Mouse (Mus musculus): ENCODE results near the gene Mapt. TPM values are rescaled to one million over a fixed set of nuclear protein-coding genes. Genes with fewer than 3 reads are reported as not detected.
A peak's percentile ranks its signal among the peaks of the same experiment; 100 is the strongest.
"Not testable (repeated sequence)": the region's sequence is repeated elsewhere in the genome, so short reads cannot be mapped to it uniquely, and the experiment has no call there.

Gene Mapt
- total RNA-seq, 2 experiments from 2014 or later: 312 to 318 TPM

DNA sequence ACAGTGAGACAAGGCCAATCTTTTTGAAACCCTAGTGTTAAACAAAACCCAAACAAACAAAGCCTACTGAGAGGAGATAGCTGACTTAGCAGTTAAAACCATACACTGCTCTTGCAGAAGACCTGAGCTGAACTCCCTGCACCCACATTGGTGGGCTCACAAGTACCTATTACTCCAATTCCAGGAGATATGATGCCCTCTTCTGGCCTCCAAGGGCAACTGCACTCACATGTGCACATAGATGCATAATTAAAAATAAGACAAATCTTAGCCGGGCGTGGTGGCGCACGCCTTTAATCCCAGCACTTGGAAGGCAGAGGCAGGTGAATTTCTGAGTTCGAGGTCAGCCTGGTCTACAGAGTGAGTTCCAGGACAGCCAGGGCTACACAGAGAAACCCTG is 17.1 kb upstream of the Mapt start:
- not testable (repeated sequence) for DNase-seq (ENCODE audit: low spot score in 2 of 2); H3K27ac ChIP-seq; H3K4me3 ChIP-seq
- TF ChIP-seq CTCF (conservative IDR thresholded peaks at IDR 0.05): peak; percentile 46

DNA sequence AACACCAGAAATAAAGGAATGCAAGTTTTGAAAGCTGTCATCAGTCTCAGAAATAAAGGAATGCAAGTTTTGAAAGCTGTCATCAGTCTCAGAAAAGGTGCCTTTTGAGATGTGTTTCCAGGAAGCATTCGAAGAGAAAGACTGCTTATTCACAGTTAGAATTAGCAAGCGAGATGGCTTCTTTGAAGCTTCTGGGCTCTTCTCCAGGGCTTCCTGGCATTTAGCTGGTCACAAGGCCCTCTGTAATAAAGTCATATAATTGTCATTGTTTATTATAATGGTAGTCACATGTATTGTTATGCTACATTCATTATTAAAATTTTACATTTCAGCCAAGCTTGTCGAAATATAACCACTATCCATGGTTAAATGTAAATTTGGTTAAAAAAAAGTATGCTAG is 13.1 kb upstream of the Mapt start:
- no peak for TF ChIP-seq CTCF (conservative IDR thresholded peaks at IDR 0.05)
- Histone ChIP-seq H3K4me3 (no peak overlapping the region), H3K27ac (peak overlapping the region; percentile 68; the same call in 1 of the 2 replicates)
- DNase-seq (ENCODE audit: low spot score in 2 of 2): no peak

DNA sequence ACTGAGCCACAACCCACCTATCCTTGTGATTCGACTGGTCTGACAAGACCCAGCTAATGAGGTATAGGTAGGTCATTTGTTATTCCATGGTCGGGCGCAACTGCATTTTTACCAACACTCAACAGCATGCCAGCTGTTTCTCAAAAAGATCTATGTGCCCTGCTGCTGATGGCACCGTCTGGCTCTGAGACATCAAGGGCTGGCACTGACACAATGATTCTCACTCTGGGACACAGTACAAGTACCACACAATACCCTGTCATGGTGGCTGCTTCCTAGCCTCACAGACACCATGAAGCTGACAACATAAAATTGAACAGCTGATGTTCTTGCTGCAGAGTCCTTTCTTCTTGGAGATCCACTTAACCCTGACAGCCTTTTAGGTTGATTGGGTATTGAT is 10.9 kb upstream of the Mapt start:
- H3K27ac ChIP-seq: peak overlapping the region; percentile 44; the same call in 1 of the 2 replicates
- no peak for TF ChIP-seq CTCF (conservative IDR thresholded peaks at IDR 0.05)
- no peak overlapping the region for H3K4me3 ChIP-seq
- no peak for DNase-seq (ENCODE audit: low spot score in 2 of 2)

DNA sequence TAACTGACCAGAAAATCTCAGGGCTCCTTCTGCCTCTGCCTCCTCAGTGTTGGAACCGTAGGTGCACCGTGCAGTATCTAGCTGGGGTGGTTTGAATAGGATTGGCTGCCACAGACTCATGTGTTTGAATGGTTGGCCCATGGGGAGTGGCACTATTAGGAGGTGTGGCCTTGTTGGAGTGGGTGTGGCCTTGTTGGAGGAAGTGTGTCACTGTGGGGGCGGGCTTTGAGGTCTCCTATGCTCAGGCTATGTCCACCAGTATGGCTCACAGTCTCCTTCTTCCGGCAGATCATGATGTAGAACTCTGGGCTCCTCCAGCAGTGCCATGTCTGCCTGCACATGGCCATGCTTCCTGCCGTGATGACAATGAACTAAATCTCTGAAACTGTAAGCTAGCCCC is 9.4 kb upstream of the Mapt start:
- TF ChIP-seq CTCF (conservative IDR thresholded peaks at IDR 0.05): no peak
- Histone ChIP-seq H3K27ac (no peak overlapping the region), H3K4me3 (no peak overlapping the region)
- no peak for DNase-seq (ENCODE audit: low spot score in 2 of 2)

DNA sequence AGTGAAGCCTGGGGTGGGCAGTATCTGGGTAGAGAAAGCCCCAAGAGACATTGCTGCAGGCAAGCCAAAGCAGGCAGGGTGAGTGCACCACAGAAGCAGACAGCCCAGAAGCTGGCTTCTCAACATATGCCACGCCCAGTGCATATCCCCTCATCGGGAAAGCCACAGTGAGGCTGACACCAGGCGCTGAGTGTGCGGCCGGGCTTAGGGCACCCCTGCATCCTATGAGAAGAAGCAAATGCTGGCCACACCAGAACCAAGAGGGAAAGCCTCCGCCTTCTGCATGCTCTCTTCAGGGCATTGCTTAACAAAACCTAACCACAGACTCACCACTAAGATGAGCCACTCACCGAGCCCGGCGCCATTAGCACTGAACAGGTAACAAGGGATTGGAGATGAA is 7.9 kb upstream of the Mapt start:
- H3K4me3 ChIP-seq: no peak overlapping the region
- H3K27ac ChIP-seq: no peak overlapping the region
- TF ChIP-seq CTCF (conservative IDR thresholded peaks at IDR 0.05): no peak
- DNase-seq (ENCODE audit: low spot score in 2 of 2): no peak

DNA sequence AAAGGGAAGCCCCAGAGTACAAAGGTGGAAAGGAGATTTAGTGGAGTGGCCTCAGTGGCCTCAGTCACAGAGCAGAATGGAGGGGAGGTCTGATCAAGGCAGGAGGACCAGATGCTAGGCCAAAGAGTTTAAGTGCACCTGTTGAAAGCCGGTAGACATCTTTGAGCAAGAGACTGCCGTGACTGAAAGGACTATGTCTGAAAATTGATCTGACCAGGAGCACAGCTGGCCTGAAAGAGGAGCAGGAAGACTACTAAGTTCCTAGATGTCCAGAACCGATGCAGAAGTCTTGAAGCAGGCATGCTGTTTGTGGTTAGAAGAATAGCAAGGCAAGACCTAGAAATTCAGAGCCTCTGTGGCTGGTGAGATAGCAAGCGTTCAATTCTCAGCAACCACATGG is 1.8 kb upstream of the Mapt start:
- DNase-seq (ENCODE audit: low spot score in 2 of 2): no peak
- TF ChIP-seq CTCF (conservative IDR thresholded peaks at IDR 0.05): peak; percentile 51
- Histone ChIP-seq H3K27ac (no peak overlapping the region), H3K4me3 (no peak overlapping the region)

DNA sequence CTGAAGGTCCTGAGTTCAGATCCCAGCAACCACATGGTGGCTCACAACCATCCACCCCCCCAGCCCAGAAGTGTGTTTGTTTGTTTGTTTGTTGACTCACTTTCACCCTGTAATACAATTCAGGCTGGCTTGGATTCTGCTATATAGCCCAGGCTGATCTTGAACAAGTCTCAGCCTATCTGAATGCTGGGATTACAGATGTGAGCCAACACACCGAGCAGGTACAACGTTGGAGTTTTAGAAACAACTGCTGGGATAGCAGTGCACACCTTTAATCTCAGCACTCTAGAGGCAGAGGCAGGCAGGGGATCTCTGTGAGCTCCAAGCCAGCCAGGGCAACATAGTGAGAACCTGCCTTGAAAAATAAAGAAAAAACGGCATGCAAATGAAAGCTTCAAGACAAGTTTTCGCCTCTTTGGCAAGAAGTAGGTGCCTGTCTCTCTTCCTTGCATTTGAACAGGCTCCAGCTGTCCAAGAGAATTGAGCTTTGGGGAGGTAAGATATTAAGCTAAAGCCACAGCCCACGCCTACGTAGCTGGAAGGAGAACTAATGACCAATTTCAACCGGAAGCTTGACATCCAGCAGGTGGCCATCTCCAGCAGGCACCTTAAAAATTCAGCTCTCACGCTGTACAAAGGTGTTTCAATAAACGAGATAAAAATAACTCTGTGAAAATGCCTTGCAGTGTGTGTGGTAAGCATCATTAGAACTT is 968 bp upstream of the Mapt start:
- no peak for DNase-seq (ENCODE audit: low spot score in 2 of 2)
- peak; percentile 55 for TF ChIP-seq CTCF (conservative IDR thresholded peaks at IDR 0.05)
- peak overlapping the region; percentile 99 for H3K27ac ChIP-seq

DNA sequence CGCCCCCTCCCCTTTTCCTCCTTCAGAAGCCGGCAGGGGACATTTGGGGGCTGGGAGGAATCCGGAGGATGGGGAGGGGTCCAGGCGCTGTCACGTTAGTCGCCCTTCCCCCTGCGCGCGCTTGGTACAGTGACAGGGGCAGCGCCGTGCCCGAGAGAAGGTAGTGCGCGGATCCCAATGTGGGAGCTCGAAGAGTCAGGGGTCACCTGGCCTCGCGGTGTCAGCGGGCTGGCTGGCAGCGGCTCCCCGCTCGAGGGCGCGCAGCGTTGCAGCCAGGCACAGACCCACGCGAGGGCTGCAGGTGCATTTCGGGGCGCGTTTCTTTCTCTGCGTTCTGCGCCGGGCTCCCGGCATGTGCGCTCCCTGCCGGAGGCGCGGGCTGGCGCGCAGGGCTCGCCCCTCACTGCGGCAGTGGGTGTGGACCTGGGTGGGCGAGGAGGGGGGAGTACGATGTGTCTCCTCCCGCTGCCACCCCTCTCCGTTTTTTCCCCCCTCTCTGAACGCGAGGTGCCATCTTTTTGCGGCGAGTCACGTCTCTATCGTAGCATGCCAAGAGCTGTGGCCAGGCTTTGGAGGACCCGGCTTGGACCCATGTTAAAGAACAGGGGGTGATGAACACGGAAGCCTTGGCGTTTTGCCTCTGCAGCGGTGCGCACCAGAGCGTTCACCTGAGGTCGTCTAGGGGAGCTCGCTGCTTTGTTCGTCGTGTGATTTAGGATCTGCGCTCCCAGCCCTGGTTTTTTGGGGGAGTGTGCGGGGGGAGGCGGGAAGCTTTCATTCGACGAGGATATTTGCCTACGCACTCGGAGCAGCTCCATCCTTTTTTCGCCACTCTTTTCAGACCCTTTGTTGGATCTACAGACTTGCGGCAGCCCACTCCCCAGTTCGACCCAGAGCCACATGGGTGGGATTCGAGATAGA is 1.2 kb downstream of the Mapt start:
- peak; percentile 48 for TF ChIP-seq CTCF (conservative IDR thresholded peaks at IDR 0.05)
- peak overlapping the region; percentile 99 for H3K27ac ChIP-seq
- H3K4me3 ChIP-seq: peak overlapping the region; percentile 92
- peak; percentile 53 to 68 for DNase-seq (ENCODE audit: low spot score in 2 of 2)

More for the DNA sequence above, 968 bp upstream of the Mapt start:
- peak overlapping the region; percentile 92 for H3K4me3 ChIP-seq

DNA sequence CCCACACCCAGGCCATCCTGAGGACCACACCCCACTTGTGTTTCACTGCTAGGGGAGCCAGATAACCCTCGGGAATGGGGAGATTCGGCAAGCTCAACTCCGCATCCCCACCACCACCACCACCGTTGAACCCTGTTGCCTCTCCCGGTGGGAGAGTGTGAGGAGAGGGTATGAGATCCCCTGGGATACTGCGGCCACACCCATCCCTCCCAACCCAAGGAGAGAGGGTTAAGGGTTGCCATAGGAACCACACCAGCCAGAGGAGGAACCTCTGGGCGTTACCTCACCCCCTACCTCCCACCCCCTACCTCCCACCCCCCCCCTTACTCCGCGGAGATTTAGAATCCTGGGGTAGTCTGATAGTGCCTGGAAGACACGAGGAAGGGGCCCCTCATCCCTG is 1.9 kb downstream of the Mapt start:
- DNase-seq (ENCODE audit: low spot score in 2 of 2): no peak
- TF ChIP-seq CTCF (conservative IDR thresholded peaks at IDR 0.05): no peak
- H3K27ac ChIP-seq: peak overlapping the region; percentile 99
- peak overlapping the region; percentile 92 for H3K4me3 ChIP-seq

DNA sequence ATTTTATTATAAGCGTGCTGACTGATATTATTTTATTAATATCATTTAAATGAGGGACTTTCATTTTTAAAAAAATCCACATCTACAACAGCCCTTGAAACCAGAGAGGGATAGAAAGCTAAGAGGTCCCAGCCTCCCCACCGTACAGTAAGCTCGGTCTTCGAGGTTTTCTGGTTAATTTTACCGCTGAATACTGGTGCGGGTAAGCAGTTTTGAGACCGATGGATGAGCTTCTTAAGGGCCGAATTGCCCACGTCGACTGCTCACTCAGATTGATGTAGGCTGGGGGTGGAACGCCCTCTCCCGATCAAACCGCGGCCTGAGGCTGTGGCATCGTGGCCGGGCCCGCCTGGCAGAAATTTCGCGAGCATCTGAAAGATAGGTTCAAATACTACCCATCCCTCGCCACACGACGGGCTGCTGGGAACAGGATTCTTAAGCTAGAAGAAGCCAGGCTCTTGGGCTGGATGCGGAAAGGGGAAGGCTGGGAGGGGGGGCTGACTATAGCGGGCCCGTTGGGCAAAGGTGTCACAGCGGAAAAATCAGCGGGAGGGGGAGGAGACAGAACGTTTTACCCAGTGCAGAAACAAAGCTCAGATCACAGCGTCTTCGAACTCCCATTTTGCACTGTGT is 2.5 kb downstream of the Mapt start:
- Histone ChIP-seq H3K27ac (peak overlapping the region; percentile 99), H3K4me3 (peak overlapping the region; percentile 92)
- no peak for TF ChIP-seq CTCF (conservative IDR thresholded peaks at IDR 0.05)
- no peak for DNase-seq (ENCODE audit: low spot score in 2 of 2)

DNA sequence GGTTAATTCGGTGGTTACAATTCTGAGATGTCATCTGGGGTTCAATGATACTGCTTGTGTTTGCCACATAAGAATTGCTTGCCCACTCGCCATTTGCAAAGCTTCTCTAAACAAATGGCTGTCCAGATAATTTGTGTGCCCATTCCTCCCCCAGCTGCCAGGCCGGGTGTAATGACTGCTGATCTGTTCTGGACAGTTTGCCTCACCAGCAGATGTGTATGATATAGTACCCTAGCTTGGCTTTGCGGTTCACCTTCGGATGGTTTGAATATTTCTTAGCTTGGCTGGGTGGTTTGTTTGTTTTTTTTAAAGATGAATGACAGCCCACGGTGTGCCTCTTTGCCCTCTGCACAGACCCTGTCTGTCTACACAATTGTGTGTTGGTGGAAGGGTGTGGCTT is 3.5 kb downstream of the Mapt start:
- Histone ChIP-seq H3K27ac (peak overlapping the region; percentile 99), H3K4me3 (peak overlapping the region; percentile 92)
- TF ChIP-seq CTCF (conservative IDR thresholded peaks at IDR 0.05): no peak
- no peak for DNase-seq (ENCODE audit: low spot score in 2 of 2)

DNA sequence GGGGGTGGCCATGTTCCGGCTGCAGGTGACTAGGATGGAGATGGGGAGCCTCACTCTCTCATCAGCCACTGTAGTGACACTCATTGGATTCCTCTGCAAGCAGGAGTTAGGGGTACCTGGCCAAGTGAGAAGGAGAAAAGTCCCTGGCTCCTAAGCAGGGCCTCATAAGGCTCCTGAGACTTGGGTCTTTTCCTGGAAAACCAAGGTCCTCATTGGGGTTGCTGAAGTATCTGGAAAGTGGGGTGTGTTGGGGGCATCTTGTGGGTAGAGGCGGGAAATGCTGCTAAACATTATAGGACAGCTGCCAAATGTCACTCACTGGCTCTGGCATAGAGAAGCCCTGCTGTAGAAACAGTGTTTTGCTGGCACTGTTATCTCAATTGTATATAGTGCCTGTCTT is 4.7 kb downstream of the Mapt start:
- Histone ChIP-seq H3K4me3 (no peak overlapping the region), H3K27ac (peak overlapping the region; percentile 64)
- DNase-seq (ENCODE audit: low spot score in 2 of 2): no peak
- no peak for TF ChIP-seq CTCF (conservative IDR thresholded peaks at IDR 0.05)

DNA sequence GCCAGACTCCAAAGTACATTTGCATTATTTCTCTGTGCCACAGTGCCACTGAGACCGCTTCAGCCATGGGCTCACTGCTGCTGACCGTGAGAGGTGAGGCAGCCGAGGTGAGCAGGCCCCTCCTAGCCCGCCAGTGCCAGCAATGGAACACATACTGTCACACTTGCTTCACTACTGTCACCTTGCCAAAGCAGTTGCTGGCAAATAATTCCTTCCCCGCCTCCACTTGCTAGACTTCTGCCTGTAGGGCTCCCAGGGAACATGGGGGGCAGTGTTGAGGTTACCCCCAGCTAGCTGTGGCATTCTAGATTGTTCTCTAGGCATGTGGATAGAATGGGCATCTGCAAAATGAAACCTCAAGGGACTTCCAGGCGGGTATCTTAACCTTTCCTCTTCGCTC is 6.0 kb downstream of the Mapt start:
- TF ChIP-seq CTCF (conservative IDR thresholded peaks at IDR 0.05): peak; percentile 72
- DNase-seq (ENCODE audit: low spot score in 2 of 2): peak; percentile 76 to 82
- no peak overlapping the region; the same call in 1 of the 2 replicates for H3K4me3 ChIP-seq
- H3K27ac ChIP-seq: peak overlapping the region; percentile 78
